Mouse (Mus musculus): Measurements from ENCODE around the gene Dapk1. TPM values are rescaled to one million over a fixed set of nuclear protein-coding genes. Genes with fewer than 3 reads are reported as not detected.

The Dapk1 gene
- polyA plus RNA-seq, 1 experiment from 2014 or later: 42.0 TPM

DNA sequence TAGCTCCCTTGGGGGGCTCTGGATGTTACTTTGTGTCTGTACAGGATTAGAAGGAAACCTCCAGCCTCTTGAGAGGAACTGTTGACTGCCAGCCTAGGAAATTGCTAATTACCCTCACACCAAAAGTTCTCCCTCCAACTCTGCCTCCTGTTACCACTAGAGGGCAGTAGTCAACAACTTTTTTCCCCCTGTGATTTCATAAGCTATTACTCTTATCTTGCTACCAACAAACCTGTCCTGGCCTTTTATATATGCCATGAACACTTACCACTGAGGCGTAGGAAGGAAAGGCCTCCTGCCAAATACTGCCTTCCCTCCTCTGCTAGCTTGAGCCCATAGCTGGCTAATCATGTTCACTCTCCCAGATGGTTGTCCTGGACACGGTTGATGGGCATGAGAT, 146.8 kb downstream of the Dapk1 start:
- Histone ChIP-seq H3K4me1 (no peaks in the 10 kb centered on the region), H3K36me3 (peaks cover 59% of the 10 kb centered on the region), H3K4me3 (no peak overlapping the region), H3K9me3 (replicated peaks) (no peaks in the 10 kb centered on the region), H3K27me3 (no peaks in the 10 kb centered on the region), H3K27ac (no peak overlapping the region), H3K9ac (no peak overlapping the region), H3K4me2 (replicated peaks) (no peak overlapping the region)
- ATAC-seq (ENCODE audit: low FRiP score): no peak
- 94% methylated on average over 2 of the region's 2 CpGs for WGBS

DNA sequence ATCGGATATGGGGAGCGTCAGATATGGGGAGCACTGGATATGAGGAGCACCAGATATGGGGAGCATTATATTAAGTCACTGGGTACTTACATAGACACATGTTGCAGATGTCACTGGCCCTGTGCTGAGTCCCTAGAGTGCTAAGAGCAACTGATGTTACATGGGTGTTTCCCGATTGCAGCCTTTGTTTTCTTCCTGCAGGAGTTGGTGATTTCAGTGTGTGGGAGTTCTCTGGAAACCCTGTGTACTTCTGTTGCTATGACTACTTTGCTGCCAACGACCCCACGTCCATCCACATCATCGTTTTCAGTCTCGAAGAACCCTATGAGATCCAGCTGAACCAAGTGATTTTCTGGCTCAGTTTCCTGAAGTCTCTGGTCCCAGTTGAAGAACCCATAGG, 149.2 kb downstream of the Dapk1 start:
- Histone ChIP-seq H3K9ac (no peak overlapping the region), H3K36me3 (peaks cover 74% of the 10 kb centered on the region), H3K4me1 (no peaks in the 10 kb centered on the region), H3K4me3 (no peak overlapping the region), H3K27me3 (no peaks in the 10 kb centered on the region), H3K9me3 (replicated peaks) (no peaks in the 10 kb centered on the region), H3K4me2 (replicated peaks) (no peak overlapping the region), H3K27ac (no peak overlapping the region)
- ATAC-seq (ENCODE audit: low FRiP score): no peak
- WGBS: 87% methylated on average over 7 of the region's 7 CpGs

DNA sequence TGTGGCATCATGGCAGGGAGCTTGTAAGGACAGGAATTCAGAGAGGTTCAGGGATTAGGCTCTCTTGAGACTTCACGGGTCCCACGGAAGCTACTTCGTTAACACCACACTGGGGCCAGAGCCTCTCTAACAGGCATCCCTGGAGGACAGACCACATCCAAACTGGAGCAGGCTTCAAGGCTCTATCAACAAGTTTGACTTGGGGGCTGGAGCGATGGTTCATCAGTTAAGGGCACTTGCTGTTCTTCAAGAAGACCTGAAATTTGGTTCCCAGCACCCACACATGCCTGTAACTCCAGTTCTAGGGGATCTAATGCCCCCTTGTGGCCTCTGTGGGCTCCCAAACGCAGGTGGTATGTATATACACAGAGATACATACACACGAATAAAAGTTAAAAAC, 151.5 kb downstream of the Dapk1 start:
- no peaks in the 10 kb centered on the region for H3K4me1 ChIP-seq
- H3K9ac ChIP-seq: no peak overlapping the region
- 98% methylated on average over 6 of the region's 6 CpGs for WGBS
- no peak overlapping the region for H3K4me3 ChIP-seq
- peaks cover 83% of the 10 kb centered on the region for H3K36me3 ChIP-seq
- H3K27me3 ChIP-seq: no peaks in the 10 kb centered on the region
- ATAC-seq (ENCODE audit: low FRiP score): no peak
- H3K27ac ChIP-seq: no peak overlapping the region
- H3K4me2 ChIP-seq (replicated peaks): no peak overlapping the region
- no peaks in the 10 kb centered on the region for H3K9me3 ChIP-seq (replicated peaks)

DNA sequence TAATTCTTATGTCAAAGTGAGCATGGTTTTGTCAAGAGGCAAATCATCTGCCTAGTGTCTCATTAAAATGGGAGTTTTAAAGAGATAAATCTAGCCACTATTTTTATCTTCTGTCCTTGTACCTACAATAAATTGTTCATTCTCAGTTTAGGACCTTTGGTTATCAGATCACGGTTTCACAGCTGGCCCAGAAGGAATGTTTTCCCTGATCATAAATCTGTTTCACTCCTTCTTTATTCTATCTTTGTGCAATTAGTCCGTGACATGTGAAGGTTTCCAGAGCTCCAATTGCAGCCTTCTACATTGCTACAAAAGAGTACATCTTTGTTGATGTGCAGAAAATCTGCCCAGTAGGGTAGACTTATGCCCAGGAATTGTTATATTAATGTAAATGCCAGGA, 153.5 kb downstream of the Dapk1 start:
- WGBS: 92% methylated on average over 2 of the region's 2 CpGs

DNA sequence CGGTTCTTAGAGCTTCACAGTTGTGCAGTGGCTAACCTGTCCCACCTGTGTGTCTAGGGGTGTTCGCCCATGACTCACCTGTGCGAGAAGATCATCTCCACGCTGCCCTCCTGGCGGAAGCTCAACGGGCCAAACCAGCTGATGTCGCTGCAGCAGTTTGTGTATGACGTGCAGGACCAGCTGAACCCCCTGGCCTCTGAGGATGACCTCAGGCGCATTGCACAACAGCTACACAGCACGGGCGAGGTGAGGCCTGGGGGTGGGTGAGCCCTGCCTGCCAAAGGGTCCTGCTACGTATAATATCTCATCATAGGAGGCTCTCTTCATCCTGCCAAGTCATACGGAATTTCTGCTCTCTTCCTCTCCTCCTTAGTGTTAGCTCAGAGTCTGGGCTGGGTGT, 155.5 kb downstream of the Dapk1 start:
- Histone ChIP-seq H3K9me3 (replicated peaks) (no peaks in the 10 kb centered on the region), H3K27me3 (no peaks in the 10 kb centered on the region), H3K4me3 (no peak overlapping the region), H3K36me3 (peaks cover 69% of the 10 kb centered on the region), H3K27ac (no peak overlapping the region), H3K4me2 (replicated peaks) (no peak overlapping the region), H3K4me1 (no peaks in the 10 kb centered on the region), H3K9ac (no peak overlapping the region)
- ATAC-seq (ENCODE audit: low FRiP score): no peak
- 86% methylated on average over 13 of the region's 13 CpGs for WGBS

More for the DNA sequence above, 153.5 kb downstream of the Dapk1 start:
- Histone ChIP-seq H3K27me3 (no peaks in the 10 kb centered on the region), H3K36me3 (peaks cover 70% of the 10 kb centered on the region), H3K4me1 (no peaks in the 10 kb centered on the region), H3K4me2 (replicated peaks) (no peak overlapping the region), H3K27ac (no peak overlapping the region), H3K9ac (no peak overlapping the region), H3K4me3 (no peak overlapping the region), H3K9me3 (replicated peaks) (no peaks in the 10 kb centered on the region)
- ATAC-seq (ENCODE audit: low FRiP score): no peak

DNA sequence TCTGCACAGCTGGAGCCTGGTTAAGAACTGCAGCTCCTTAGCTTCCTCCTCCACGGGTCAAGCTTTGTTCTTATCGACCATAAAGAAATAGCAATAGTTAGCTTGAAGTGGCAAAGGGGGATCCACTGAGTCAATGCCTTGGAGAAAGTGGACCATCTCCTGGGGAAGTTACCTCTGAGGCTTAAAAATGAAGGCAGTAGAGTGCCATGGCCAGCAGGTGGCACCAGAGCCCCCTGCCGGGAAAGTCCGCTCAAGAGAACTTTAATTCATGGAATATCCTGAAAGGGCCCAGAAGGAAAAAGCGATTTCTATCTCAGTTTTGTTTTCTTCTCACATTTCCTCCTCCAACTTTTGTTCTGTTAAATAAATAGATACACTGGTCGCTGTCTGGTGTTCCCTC, 157.4 kb downstream of the Dapk1 start:
- no peak for ATAC-seq (ENCODE audit: low FRiP score)
- H3K4me1 ChIP-seq: no peaks in the 10 kb centered on the region
- 44% methylated on average over 6 of the region's 6 CpGs for WGBS
- no peaks in the 10 kb centered on the region for H3K9me3 ChIP-seq (replicated peaks)
- no peak overlapping the region for H3K4me2 ChIP-seq (replicated peaks)
- H3K9ac ChIP-seq: no peak overlapping the region
- H3K27me3 ChIP-seq: no peaks in the 10 kb centered on the region
- no peak overlapping the region for H3K27ac ChIP-seq
- peaks cover 61% of the 10 kb centered on the region for H3K36me3 ChIP-seq
- no peak overlapping the region for H3K4me3 ChIP-seq

DNA sequence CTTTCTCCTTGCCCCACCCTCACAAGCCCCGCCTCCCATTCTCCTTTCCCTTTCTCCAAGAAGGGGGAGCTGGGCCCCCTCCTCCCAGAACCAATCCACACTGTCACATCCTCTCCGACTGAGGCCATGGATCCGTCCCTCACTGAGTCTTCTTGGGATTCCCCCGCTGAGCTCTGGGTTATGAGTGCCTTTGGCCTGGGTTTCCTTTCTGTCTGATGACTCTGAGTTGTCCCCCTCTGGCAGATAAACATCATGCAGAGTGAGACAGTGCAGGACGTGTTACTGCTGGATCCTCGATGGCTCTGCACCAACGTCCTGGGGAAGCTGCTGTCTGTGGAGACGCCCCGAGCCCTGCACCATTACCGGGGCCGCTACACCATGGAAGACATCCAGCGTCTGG, 158.6 kb downstream of the Dapk1 start:
- no peaks in the 10 kb centered on the region for H3K4me1 ChIP-seq
- no peak overlapping the region for H3K4me2 ChIP-seq (replicated peaks)
- ATAC-seq (ENCODE audit: low FRiP score): 0 out of 2 replicates have a peak, but pooled peaks have one; percentile 16
- no peaks in the 10 kb centered on the region for H3K27me3 ChIP-seq
- H3K4me3 ChIP-seq: no peak overlapping the region
- H3K36me3 ChIP-seq: peaks cover 54% of the 10 kb centered on the region
- no peak overlapping the region for H3K27ac ChIP-seq
- H3K9me3 ChIP-seq (replicated peaks): no peaks in the 10 kb centered on the region
- no peak overlapping the region for H3K9ac ChIP-seq
- WGBS: 93% methylated on average over 12 of the region's 12 CpGs

DNA sequence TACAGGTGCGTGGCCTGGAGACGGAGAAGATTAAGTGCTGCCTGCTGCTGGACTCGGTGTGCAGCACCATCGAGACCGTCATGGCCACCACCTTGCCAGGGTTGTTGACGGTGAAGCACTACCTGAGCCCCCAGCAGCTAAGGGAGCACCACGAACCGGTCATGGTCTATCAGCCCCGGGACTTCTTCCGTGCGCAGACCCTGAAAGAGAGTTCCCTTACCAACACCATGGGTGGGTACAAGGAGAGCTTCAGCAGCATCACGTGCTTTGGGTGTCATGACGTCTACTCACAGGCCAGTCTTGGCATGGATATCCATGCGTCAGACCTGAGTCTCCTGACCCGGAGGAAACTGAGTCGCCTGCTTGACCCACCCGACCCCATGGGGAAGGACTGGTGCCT, 159.4 kb downstream of the Dapk1 start:
- no peak for ATAC-seq (ENCODE audit: low FRiP score)
- H3K27ac ChIP-seq: no peak overlapping the region
- no peak overlapping the region for H3K9ac ChIP-seq
- no peak overlapping the region for H3K4me2 ChIP-seq (replicated peaks)
- WGBS: 92% methylated on average over 17 of the region's 17 CpGs
- no peaks in the 10 kb centered on the region for H3K27me3 ChIP-seq
- peaks cover 50% of the 10 kb centered on the region for H3K36me3 ChIP-seq
- H3K9me3 ChIP-seq (replicated peaks): no peaks in the 10 kb centered on the region
- no peak overlapping the region for H3K4me3 ChIP-seq
- H3K4me1 ChIP-seq: no peaks in the 10 kb centered on the region

DNA sequence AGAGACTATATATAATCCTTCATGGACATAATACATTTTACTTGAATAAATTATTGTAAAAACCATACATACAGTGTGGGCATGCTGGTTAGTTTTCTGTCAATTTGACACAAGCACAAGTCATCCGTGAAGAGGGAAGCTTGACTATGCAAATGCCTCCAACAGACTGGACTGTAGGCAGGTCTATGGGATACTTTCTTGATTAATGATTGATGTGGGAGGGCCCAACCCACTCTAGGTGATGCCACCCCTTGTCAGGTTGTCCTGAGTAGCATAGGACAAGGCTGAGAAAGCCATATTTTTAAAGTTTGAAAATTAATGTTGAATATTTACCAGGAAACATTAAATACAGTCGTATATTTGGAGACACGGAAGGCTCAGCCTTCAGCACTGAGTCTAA, 178.8 kb downstream of the Dapk1 start:
- H3K4me2 ChIP-seq (replicated peaks): no peak overlapping the region
- no peaks in the 10 kb centered on the region for H3K9me3 ChIP-seq (replicated peaks)
- ATAC-seq (ENCODE audit: low FRiP score): no peak
- no peaks in the 10 kb centered on the region for H3K27me3 ChIP-seq
- H3K36me3 ChIP-seq: no peaks in the 10 kb centered on the region
- H3K4me1 ChIP-seq: no peaks in the 10 kb centered on the region
- WGBS: 85% methylated on average over 3 of the region's 3 CpGs
- H3K27ac ChIP-seq: no peak overlapping the region
- H3K4me3 ChIP-seq: no peak overlapping the region
- no peak overlapping the region for H3K9ac ChIP-seq

DNA sequence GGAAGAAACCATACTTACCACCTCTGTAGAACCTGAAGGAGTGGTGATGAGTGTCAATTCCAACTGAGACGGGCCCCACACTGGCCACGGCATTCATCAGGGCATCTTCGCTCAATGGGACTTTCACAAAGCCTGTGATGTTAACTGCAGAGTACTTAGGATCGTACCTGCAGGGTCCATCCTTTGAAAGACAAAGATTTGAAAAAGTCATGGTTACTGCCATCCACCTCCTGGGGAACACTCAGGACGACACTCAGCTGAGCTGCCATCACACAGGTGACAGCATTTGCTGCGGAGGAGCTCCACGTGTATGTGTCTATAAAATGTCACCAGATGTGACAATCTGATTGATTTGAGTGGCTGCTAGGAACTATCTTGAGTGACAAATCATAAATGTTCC, 181.6 kb downstream of the Dapk1 start:
- no peak overlapping the region for H3K4me3 ChIP-seq
- H3K4me1 ChIP-seq: no peaks in the 10 kb centered on the region
- no peaks in the 10 kb centered on the region for H3K27me3 ChIP-seq
- no peak overlapping the region for H3K27ac ChIP-seq
- no peak for ATAC-seq (ENCODE audit: low FRiP score)
- no peaks in the 10 kb centered on the region for H3K9me3 ChIP-seq (replicated peaks)
- H3K9ac ChIP-seq: no peak overlapping the region
- H3K4me2 ChIP-seq (replicated peaks): no peak overlapping the region
- 84% methylated on average over 7 of the region's 7 CpGs for WGBS
- H3K36me3 ChIP-seq: no peaks in the 10 kb centered on the region

DNA sequence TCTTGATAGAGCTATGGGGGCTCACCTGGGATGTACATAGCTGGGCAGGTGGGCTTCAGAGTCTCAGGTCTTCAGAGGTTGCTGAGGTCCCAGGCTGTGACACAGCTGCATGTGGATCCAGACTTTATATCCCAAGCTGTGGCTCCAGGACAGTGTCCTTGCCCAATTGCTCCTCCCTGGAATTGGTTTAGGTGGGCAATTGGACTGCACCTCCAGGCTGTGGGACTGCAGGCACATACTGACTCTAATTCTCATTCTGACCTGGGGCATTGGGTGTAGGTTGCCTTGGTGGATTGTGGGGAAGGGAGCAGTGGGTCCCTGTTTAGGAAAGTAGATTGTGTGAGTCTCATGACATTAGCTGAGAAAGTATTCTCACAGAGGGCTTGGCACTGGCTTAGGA, 184.5 kb downstream of the Dapk1 start, which contains the start of gene BC051665:
Gene BC051665, minus strand, starts transcription at position 101 of the 400 bp plus-strand sequence.
- Histone ChIP-seq H3K27ac (no peak within 1 kb of the TSS), H3K4me3 (no peak within 1 kb of the TSS)
- no peak for ATAC-seq (ENCODE audit: low FRiP score)

DNA sequence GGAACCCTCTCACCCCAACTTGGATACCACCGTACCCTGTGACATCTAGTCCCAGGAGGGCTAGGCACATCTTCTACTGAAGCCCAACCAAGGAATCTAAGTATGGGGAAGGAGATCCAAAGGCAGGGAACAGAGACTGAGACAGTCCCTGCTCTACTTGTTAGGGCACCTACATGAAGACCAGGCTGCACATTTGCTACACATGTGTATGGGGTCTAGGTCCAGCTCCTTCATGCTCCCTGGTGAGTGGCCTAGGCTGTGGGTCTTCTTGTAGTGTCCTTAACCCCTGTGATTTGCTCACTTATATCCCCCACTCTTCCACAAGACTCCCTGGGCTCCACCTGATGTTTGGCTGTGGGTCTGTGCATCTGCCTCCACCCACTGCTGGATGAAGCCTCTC, 187.7 kb downstream of the Dapk1 start:
- Histone ChIP-seq H3K36me3 (no peaks in the 10 kb centered on the region), H3K4me3 (no peak overlapping the region), H3K4me1 (no peaks in the 10 kb centered on the region), H3K4me2 (replicated peaks) (no peak overlapping the region), H3K27me3 (no peaks in the 10 kb centered on the region), H3K9me3 (replicated peaks) (no peaks in the 10 kb centered on the region), H3K9ac (no peak overlapping the region), H3K27ac (no peak overlapping the region)
- no peak for ATAC-seq (ENCODE audit: low FRiP score)
- 94% methylated on average over 1 of the region's 1 CpGs for WGBS

More for the DNA sequence above, 184.5 kb downstream of the Dapk1 start, which contains the start of gene BC051665:
- no peaks in the 10 kb centered on the region for H3K9me3 ChIP-seq (replicated peaks)
- no peaks in the 10 kb centered on the region for H3K4me1 ChIP-seq
- no peaks in the 10 kb centered on the region for H3K36me3 ChIP-seq
- H3K27me3 ChIP-seq: no peaks in the 10 kb centered on the region
- H3K9ac ChIP-seq: no peak within 1 kb of the TSS
- H3K4me2 ChIP-seq (replicated peaks): no peak within 1 kb of the TSS

DNA sequence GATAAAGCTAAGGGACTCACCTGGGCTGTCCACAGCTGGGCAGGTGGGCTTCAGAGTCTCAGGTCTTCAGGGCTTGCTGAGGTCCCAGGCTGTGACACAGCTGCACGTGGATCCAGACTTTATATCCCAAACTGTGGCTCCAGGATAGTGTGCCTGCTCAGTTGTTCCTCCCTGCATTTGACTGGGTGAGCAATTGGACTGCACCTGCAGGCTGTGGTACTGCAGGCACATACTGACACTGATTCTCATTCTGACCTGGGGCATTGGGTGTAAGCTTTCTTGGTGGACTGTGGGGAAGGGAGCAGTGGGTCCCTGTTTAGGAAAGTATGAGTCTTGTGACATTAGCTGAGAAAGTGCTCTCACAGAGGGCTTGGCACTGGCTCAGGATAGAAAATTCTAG, 201.0 kb downstream of the Dapk1 start, which contains the start of gene Ctsll3:
Gene Ctsll3, minus strand, starts transcription at position 101 of the 400 bp plus-strand sequence.
- Histone ChIP-seq H3K27me3 (no peaks in the 10 kb centered on the region), H3K27ac (no peak within 1 kb of the TSS), H3K4me2 (replicated peaks) (no peak within 1 kb of the TSS), H3K36me3 (no peaks in the 10 kb centered on the region), H3K9ac (no peak within 1 kb of the TSS), H3K9me3 (replicated peaks) (no peaks in the 10 kb centered on the region), H3K4me1 (no peaks in the 10 kb centered on the region), H3K4me3 (no peak within 1 kb of the TSS)
- 68% methylated on average over 1 of the region's 1 CpGs for WGBS
- ATAC-seq (ENCODE audit: low FRiP score): no peak

Data from hindbrain, embryonic 12.5 days (tissue).